Mouse (Mus musculus) left cerebral cortex, postnatal 25 days (tissue): ENCODE results near the gene R3hdm2. TPM values are rescaled to one million over a fixed set of nuclear protein-coding genes. Genes with fewer than 3 reads are reported as not detected.

Source experiments
- DNase-seq, 2 experiments: peaks; one replicate each; pipeline ENCODE4 v3.0.0; 2022; ENCODE audit warnings: low spot score in 2 of 2, mixed read lengths in 1 of 2
- intact Hi-C: fragments of 180-260 bp; cut with DNase I; formaldehyde crosslinking; loops from one replicate; pipeline ENCODE4 v1.15.1; 2025
- total RNA-seq, 2 experiments: library from RNA; stranded (reverse); gene quantifications; 2 replicates each; pipeline ENCODE4 v1.2.3; 2021

R3hdm2 gene
- total RNA-seq, 2 experiments from 2014 or later, result 316 to 372 TPM

- intact Hi-C loops, result no loop called here
- DNase-seq, result no peak
Measured at GRCm38 (mm10) chr10:127412776-127413175, 32.6 kb downstream of the R3hdm2 start.

- no peak for DNase-seq
- intact Hi-C loops, result no loop called here
Measured at GRCm38 (mm10) chr10:127413585-127413984, 33.5 kb downstream of the R3hdm2 start.

DNA sequence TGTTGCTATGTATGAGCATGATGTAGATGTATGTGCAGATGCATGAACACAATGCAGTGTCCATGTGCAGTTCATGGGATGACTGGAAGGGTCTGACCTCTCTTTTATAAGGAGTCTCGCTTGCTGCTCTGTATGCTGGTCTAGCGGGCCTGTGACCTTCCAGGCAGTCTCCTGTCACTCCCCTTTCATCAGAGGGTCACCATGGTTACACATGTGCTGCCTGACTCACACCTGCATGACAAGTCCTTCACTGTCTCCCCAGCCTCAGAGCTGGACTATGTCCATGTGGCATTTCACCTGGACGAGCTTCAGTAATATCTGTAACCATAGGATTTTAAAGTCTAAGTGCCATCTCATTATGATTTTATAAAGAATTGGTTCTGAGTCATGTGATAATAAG is 34.0 kb downstream of the R3hdm2 start:
- DNase-seq, result no peak
- intact Hi-C loops, result no loop called here

DNA sequence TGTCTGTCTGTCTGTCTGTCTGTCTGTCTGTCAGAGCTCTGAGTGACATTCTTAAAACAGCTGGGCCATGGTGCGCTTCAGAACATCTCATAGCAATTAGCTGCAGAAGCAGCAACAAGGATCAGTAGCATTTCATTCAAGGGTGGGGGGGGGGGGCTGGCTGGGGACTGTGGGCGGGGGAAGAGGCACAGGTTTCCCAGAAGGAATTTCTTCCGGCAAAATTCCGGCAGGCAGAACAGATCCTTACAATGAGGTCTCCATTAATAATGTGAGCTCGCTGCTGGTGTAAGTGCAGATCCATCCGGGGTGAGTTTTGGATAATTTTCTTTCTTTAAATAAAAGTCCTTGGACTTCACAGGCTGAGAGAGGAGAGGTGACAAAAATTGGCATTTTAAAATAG is 40.0 kb downstream of the R3hdm2 start:
- intact Hi-C loops, result loop anchor here (1.0 kb wide), 1 partner anchor 66 kb away; the partner anchor contains the start of gene Inhbe
- peak in 1 of 2 experiments; percentile 40 for DNase-seq

DNA sequence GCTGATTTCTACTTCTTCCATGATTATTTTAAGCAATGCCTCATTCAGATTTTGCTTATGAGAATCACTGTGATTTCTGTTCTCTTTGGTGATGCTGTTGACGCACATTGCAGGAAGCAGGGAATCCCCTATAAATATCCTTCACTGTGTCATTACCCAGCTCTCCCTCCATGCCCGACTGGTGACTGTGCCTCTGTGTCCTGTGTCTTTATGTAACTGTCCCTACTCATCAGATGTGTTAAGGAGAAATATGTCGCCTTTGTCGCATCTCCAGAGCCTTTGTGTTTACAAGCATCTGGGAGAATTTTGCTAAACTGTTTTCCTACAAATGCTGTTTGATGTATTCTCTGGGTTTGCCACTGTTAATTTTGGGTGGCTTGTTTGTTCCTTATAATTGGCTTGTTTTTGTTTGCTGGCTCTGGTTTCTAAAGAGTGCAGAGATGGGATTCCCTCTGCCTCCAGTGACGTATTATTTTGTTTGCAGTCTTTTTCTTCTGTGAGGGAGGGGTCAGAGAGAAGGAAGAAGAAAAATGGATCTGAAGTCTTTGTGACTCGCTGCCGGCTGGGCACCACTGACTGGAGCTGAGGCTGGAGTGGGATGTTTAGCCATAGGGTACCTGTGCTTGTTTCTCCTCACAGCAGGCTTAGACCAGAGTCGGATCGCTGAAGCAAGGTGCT is 40.7 kb downstream of the R3hdm2 start:
- intact Hi-C loops, result loop anchor here (1.0 kb wide), 1 partner anchor 67 kb away; the partner anchor contains the start of gene Inhbe
- DNase-seq, result peak; percentile 58 to 92

GRCm38 (mm10) chr10:127422047-127422446 is 41.9 kb downstream of the R3hdm2 start:
- peak; percentile 72 to 88 for DNase-seq
- intact Hi-C loops, result no loop called here

- intact Hi-C loops, result no loop called here
- DNase-seq, result no peak
Measured at GRCm38 (mm10) chr10:127425794-127426193, 45.7 kb downstream of the R3hdm2 start.

- intact Hi-C loops, result no loop called here
- no peak for DNase-seq
Measured at GRCm38 (mm10) chr10:127426670-127427069, 46.5 kb downstream of the R3hdm2 start.

- intact Hi-C loops, result no loop called here
- DNase-seq, result no peak
Measured at GRCm38 (mm10) chr10:127427107-127427506, 47.0 kb downstream of the R3hdm2 start.

- intact Hi-C loops, result no loop called here
- no peak for DNase-seq
Measured at GRCm38 (mm10) chr10:127427987-127428386, 47.9 kb downstream of the R3hdm2 start.

GRCm38 (mm10) chr10:127429538-127429937 is 49.4 kb downstream of the R3hdm2 start:
- no peak for DNase-seq
- intact Hi-C loops, result no loop called here

DNA sequence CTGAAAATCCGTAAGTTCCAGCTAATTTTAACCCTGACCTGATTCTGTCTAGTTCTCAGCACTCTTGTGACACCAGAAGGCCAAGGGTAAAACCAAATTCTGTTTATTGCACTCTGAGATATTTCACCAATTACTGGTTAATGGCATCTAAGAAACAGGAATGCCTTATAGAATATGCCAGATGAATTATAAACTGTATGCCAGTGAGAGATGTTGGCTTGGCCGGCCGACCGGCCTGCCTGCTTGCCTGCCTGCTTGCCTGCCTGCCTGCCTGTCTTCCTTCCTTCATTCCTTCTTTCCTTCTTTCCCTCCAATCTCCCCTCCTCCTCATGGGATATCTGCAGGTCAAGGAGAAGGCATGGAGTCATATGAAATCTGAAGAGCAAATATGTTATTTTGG is 52.3 kb downstream of the R3hdm2 start:
- intact Hi-C loops, result no loop called here
- DNase-seq, result no peak

DNA sequence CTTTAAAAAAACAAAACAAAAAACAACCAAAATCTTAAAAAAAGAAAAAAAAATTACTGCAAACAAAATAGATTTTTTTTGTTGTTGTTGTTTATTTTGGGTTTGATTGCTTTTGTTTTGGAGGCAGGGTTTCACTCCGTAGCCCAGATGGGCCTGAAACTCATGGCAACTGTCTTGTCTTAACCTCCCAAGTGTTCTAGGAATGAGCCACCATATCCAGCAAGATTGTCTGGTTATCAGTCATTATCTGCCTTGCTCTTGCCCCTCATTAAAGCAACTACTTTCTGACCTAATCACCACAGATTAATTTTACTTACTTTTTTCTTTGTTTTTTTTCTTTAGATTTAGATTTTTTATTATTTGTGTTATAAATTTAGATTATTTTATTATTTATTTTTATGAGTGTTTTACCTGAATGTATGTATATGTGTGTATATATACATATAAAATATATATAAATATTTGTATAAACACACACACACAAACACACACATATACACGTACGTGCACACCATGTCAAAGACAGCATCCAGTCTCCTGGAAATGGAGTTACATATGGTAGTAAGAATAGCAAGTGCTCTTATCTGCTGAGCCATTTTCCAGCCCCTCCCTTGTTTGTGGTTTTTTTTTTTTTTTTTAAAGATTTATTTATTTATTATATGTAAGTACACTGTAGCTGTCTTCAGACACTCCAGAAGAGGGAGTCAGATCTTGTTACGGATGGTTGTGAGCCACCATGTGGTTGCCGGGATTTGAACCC is 57.4 kb downstream of the R3hdm2 start:
- DNase-seq, result no peak
- intact Hi-C loops, result no loop called here

- DNase-seq, result no peak
- intact Hi-C loops, result no loop called here
Measured at GRCm38 (mm10) chr10:127453701-127454100, 73.6 kb downstream of the R3hdm2 start.

DNA sequence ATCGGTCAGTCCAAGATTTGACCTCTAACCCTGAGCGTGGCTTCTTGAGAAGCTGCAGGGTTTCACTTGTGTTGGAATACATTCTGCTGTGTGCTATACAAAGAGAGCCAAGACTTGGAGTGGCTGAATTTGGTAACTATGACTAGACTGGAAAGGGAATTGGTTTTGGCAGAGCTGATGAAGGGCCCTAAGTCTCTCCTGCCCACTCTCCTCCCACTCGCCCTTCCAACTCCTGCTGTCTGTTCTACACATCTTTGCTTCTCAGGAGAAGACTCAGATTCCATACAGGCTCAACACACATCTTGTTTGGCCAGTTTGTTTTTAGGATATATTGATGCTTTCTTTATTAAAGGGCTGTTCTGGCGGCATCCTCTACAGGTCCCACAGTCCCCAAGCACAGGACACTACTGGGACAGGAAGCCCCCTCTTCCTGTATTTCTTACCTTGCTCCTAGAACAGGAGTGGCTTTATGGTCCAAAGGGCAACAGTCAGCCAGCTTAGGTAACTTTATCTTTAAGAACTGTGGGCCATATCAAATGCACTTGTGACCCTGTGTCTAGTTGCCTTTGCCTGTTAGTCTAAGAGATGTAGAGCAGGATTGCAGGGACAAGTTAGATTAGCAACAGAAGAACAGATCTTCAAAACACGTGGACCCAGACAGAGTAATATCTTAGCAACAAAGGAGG is 82.4 kb downstream of the R3hdm2 start:
- intact Hi-C loops, result no loop called here
- peak; percentile 44 to 89 for DNase-seq

- no peak for DNase-seq
- intact Hi-C loops, result no loop called here
Measured at GRCm38 (mm10) chr10:127471281-127471988, 91.3 kb downstream of the R3hdm2 start.

DNA sequence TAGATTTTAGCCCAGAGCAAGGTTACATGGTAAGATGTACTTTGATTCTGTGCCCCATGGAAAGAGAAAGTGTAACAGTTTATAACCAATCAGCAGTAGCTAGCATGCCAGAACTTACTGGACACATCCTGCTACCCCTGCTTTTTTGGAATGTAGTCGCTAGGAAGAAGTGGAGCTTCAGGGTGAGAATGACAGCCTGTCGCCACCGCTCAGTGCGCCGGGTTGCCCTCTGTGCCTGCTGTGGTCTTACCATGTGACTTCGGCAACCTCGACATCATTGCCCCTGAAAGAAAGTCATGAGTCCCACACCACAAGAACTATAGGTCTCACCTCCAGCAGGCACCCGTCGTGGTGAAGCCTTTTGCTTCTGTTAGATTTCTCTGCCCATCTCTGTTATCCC is 92.6 kb downstream of the R3hdm2 start:
- no peak for DNase-seq

GRCm38 (mm10) chr10:127475175-127475574 is 95.0 kb downstream of the R3hdm2 start:
- intact Hi-C loops, result no loop called here

More for the DNA sequence above, 92.6 kb downstream of the R3hdm2 start:
- intact Hi-C loops, result no loop called here

GRCm38 (mm10) chr10:127476541-127476940 is 96.4 kb downstream of the R3hdm2 start:
- intact Hi-C loops, result no loop called here

More at GRCm38 (mm10) chr10:127475175-127475574, 95.0 kb downstream of the R3hdm2 start:
- DNase-seq, result no peak

GRCm38 (mm10) chr10:127477301-127477700 is 97.2 kb downstream of the R3hdm2 start:
- DNase-seq, result no peak
- intact Hi-C loops, result no loop called here

More at GRCm38 (mm10) chr10:127476541-127476940, 96.4 kb downstream of the R3hdm2 start:
- no peak for DNase-seq
